Mouse (Mus musculus): Measurements from ENCODE around the gene Tcf7l2.

Gene Tcf7l2

GRCm38 (mm10) chr19:55836930-55837687 is 95.5 kb downstream of the Tcf7l2 start:
- DNase-seq = no peak

- DNase-seq = no peak
These were observed 96.3 kb downstream of the Tcf7l2 start for GRCm38 (mm10) chr19:55837924-55838323.

- no peak for DNase-seq
These were observed 96.9 kb downstream of the Tcf7l2 start for GRCm38 (mm10) chr19:55838389-55839035.

- no peak for DNase-seq
These were observed 97.5 kb downstream of the Tcf7l2 start for GRCm38 (mm10) chr19:55839036-55839555.

- no peak for DNase-seq
These were observed 99.0 kb downstream of the Tcf7l2 start for GRCm38 (mm10) chr19:55840499-55841121.

- no peak for DNase-seq
These were observed 100.4 kb downstream of the Tcf7l2 start for GRCm38 (mm10) chr19:55842046-55842445.

GRCm38 (mm10) chr19:55843111-55843887 is 101.7 kb downstream of the Tcf7l2 start:
- no peak for DNase-seq

GRCm38 (mm10) chr19:55845702-55846101 is 104.1 kb downstream of the Tcf7l2 start:
- DNase-seq = no peak

GRCm38 (mm10) chr19:55846256-55846655 is 104.6 kb downstream of the Tcf7l2 start:
- no peak for DNase-seq

GRCm38 (mm10) chr19:55847043-55847442 is 105.4 kb downstream of the Tcf7l2 start:
- DNase-seq = no peak

- DNase-seq = no peak
These were observed 108.9 kb downstream of the Tcf7l2 start for GRCm38 (mm10) chr19:55850402-55851078.

- DNase-seq = peak; percentile 13
These were observed 110.1 kb downstream of the Tcf7l2 start for GRCm38 (mm10) chr19:55851498-55852324.

- DNase-seq = no peak
These were observed 112.8 kb downstream of the Tcf7l2 start for GRCm38 (mm10) chr19:55854389-55854788.

GRCm38 (mm10) chr19:55855571-55855970 is 114.0 kb downstream of the Tcf7l2 start:
- no peak for DNase-seq

- DNase-seq = no peak
These were observed 115.7 kb downstream of the Tcf7l2 start for GRCm38 (mm10) chr19:55857328-55857727.

GRCm38 (mm10) chr19:55860009-55860743 is 118.6 kb downstream of the Tcf7l2 start:
- no peak for DNase-seq

- no peak for DNase-seq
These were observed 120.1 kb downstream of the Tcf7l2 start for GRCm38 (mm10) chr19:55861746-55862145.

GRCm38 (mm10) chr19:55862559-55862958 is 120.9 kb downstream of the Tcf7l2 start:
- no peak for DNase-seq

GRCm38 (mm10) chr19:55865049-55865448 is 123.4 kb downstream of the Tcf7l2 start:
- DNase-seq = no peak

- no peak for DNase-seq
These were observed 124.4 kb downstream of the Tcf7l2 start for GRCm38 (mm10) chr19:55865774-55866578.
